Mouse (Mus musculus): ENCODE data around the gene Plvap.
A peak's percentile ranks its signal among the peaks of the same experiment; 100 is the strongest.

Plvap gene

GRCm38 (mm10) chr8:71487691-71488445 lies 23.7 kb downstream of the Plvap start, which contains the start of gene Gtpbp3:
Gtpbp3 (plus strand) TSS chr8:71488103.
- DNase-seq (ENCODE audit: low spot score in 2 of 2), result peak; percentile 84 to 87

- no peak for DNase-seq (ENCODE audit: low spot score in 2 of 2)
Measured at GRCm38 (mm10) chr8:71486136-71486529, 25.4 kb downstream of the Plvap start.

- DNase-seq (ENCODE audit: low spot score in 2 of 2), result peak; percentile 92 to 93
Measured at GRCm38 (mm10) chr8:71485142-71486135, 26.1 kb downstream of the Plvap start, which contains the start of gene Ano8. Ano8 (minus strand) TSS chr8:71485963.

GRCm38 (mm10) chr8:71484736-71485135 lies 26.8 kb downstream of the Plvap start:
- peak in 1 of 2 experiments; percentile 44 for DNase-seq (ENCODE audit: low spot score in 2 of 2)

GRCm38 (mm10) chr8:71483932-71484331 lies 27.6 kb downstream of the Plvap start:
- DNase-seq (ENCODE audit: low spot score in 2 of 2), result no peak

- no peak for DNase-seq (ENCODE audit: low spot score in 2 of 2)
Measured at GRCm38 (mm10) chr8:71478943-71479342, 32.6 kb downstream of the Plvap start.

GRCm38 (mm10) chr8:71477196-71477845 lies 34.2 kb downstream of the Plvap start:
- DNase-seq (ENCODE audit: low spot score in 2 of 2), result peak in 1 of 2 experiments; percentile 63

- peak; percentile 91 for DNase-seq (ENCODE audit: low spot score in 2 of 2)
Measured at GRCm38 (mm10) chr8:71476099-71476940, 35.2 kb downstream of the Plvap start.

- DNase-seq (ENCODE audit: low spot score in 2 of 2), result no peak
Measured at GRCm38 (mm10) chr8:71475702-71476075, 35.9 kb downstream of the Plvap start.

- DNase-seq (ENCODE audit: low spot score in 2 of 2), result peak in 1 of 2 experiments; percentile 56
Measured at GRCm38 (mm10) chr8:71474785-71475701, 36.5 kb downstream of the Plvap start.

GRCm38 (mm10) chr8:71474344-71474743 lies 37.2 kb downstream of the Plvap start:
- DNase-seq (ENCODE audit: low spot score in 2 of 2), result no peak

GRCm38 (mm10) chr8:71472601-71473386 lies 38.8 kb downstream of the Plvap start:
- no peak for DNase-seq (ENCODE audit: low spot score in 2 of 2)

GRCm38 (mm10) chr8:71471861-71472260 lies 39.7 kb downstream of the Plvap start:
- DNase-seq (ENCODE audit: low spot score in 2 of 2), result no peak

- no peak for DNase-seq (ENCODE audit: low spot score in 2 of 2)
Measured at GRCm38 (mm10) chr8:71470913-71471255, 40.7 kb downstream of the Plvap start.

- DNase-seq (ENCODE audit: low spot score in 2 of 2), result peak in 1 of 2 experiments; percentile 39
Measured at GRCm38 (mm10) chr8:71470146-71470912, 41.2 kb downstream of the Plvap start.

- peak; percentile 87 to 92 for DNase-seq (ENCODE audit: low spot score in 2 of 2)
Measured at GRCm38 (mm10) chr8:71469411-71469810, 42.1 kb downstream of the Plvap start.

GRCm38 (mm10) chr8:71468916-71469315 lies 42.6 kb downstream of the Plvap start, which contains the start of gene Dda1:
Dda1 (plus strand) TSS chr8:71469199.
- peak; percentile 99 to 100 for DNase-seq (ENCODE audit: low spot score in 2 of 2)

- peak in 1 of 2 experiments; percentile 29 for DNase-seq (ENCODE audit: low spot score in 2 of 2)
Measured at GRCm38 (mm10) chr8:71468001-71468400, 43.6 kb downstream of the Plvap start.

All from right cerebral cortex, postnatal 10 days (tissue).